Mouse (Mus musculus): ENCODE data around the gene Diexf. TPM values are rescaled to one million over a fixed set of nuclear protein-coding genes. Genes with fewer than 3 reads are reported as not detected.

Gene Diexf
- polyA plus RNA-seq, 1 experiment: 13.3 TPM

- Histone ChIP-seq H3K36me3 (ENCODE audit: control insufficient read depth, insufficient read depth) (no peaks in the 10 kb centered on the region), H3K4me3 (no peak overlapping the region)
- TF ChIP-seq SRF (IDR thresholded peaks at IDR 0.05; ENCODE audit: control insufficient read depth, insufficient read length, low read depth) (no peak), MYOD1 (IDR thresholded peaks at IDR 0.05; ENCODE audit: control insufficient read depth in 1 of 3, insufficient read length in 2 of 3, low read depth in 2 of 3) (no peak), E2F4 (IDR thresholded peaks at IDR 0.05; ENCODE audit: insufficient read depth) (no peak), CEBPB (IDR thresholded peaks at IDR 0.05; ENCODE audit: insufficient read depth, poor library complexity, severe bottlenecking) (no peak), MYOG (IDR thresholded peaks at IDR 0.05; ENCODE audit: control insufficient read depth in 1 of 3, insufficient read depth in 1 of 3, insufficient read length in 2 of 3, low read depth in 2 of 3) (no peak), POLR2AphosphoS2 (IDR thresholded peaks at IDR 0.05; ENCODE audit: insufficient read length, low read depth) (no peak), REST (IDR thresholded peaks at IDR 0.05; ENCODE audit: insufficient read depth, insufficient read length) (no peak), TCF3 (IDR thresholded peaks at IDR 0.05; ENCODE audit: insufficient read length, low read depth) (no peak), TCF12 (IDR thresholded peaks at IDR 0.05; ENCODE audit: insufficient read depth, poor library complexity, severe bottlenecking) (no peak), POLR2A (IDR thresholded peaks at IDR 0.05; ENCODE audit: insufficient read length, low read depth) (no peak), USF1 (IDR thresholded peaks at IDR 0.05; ENCODE audit: low read depth) (no peak), MAX (IDR thresholded peaks at IDR 0.05; ENCODE audit: low read depth) (no peak)
Measured at GRCm38 (mm10) chr1:193133726-193134125, 3.7 kb upstream of the Diexf start.

DNA sequence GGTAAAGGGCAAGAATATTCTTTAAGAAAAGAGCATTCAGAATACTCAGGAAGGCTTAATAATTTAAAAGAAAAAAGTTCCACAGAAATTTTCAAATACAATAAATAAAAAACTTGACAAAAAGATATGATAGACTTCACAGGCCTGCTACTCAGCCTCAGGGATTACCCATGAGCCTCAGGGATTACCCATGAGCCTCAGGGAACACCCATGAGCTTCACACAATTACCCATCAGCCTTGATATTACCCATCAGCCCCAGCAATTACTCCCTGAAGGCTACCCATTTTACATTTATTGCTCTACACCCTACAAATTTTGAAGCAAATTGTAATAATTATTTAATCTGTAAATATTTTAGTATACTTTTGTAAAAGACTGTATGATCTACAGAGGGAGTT is 2.3 kb upstream of the Diexf start:
- Histone ChIP-seq H3K36me3 (ENCODE audit: control insufficient read depth, insufficient read depth) (peaks cover 10% of the 10 kb centered on the region), H3K4me3 (no peak overlapping the region), H3ac (ENCODE audit: control insufficient read depth, insufficient read length) (no peak overlapping the region), H3K27me3 (ENCODE audit: control insufficient read depth, insufficient read depth, insufficient read length) (peaks cover 6% of the 10 kb centered on the region), H3K79me2 (ENCODE audit: control insufficient read depth, insufficient read depth) (peaks cover 26% of the 10 kb centered on the region), H3K4me2 (ENCODE audit: low read depth) (no peak overlapping the region)
- no peak for TF ChIP-seq REST (IDR thresholded peaks at IDR 0.05; ENCODE audit: insufficient read depth, insufficient read length)
- TF ChIP-seq MAX (IDR thresholded peaks at IDR 0.05; ENCODE audit: low read depth): no peak
- no peak for TF ChIP-seq E2F4 (IDR thresholded peaks at IDR 0.05; ENCODE audit: insufficient read depth)

More at GRCm38 (mm10) chr1:193133726-193134125, 3.7 kb upstream of the Diexf start:
- Histone ChIP-seq H3K4me2 (ENCODE audit: low read depth) (no peak overlapping the region), H3K79me2 (ENCODE audit: control insufficient read depth, insufficient read depth) (peaks cover 13% of the 10 kb centered on the region), H3ac (ENCODE audit: control insufficient read depth, insufficient read length) (no peak overlapping the region), H3K27me3 (ENCODE audit: control insufficient read depth, insufficient read depth, insufficient read length) (peaks cover 6% of the 10 kb centered on the region)

DNA sequence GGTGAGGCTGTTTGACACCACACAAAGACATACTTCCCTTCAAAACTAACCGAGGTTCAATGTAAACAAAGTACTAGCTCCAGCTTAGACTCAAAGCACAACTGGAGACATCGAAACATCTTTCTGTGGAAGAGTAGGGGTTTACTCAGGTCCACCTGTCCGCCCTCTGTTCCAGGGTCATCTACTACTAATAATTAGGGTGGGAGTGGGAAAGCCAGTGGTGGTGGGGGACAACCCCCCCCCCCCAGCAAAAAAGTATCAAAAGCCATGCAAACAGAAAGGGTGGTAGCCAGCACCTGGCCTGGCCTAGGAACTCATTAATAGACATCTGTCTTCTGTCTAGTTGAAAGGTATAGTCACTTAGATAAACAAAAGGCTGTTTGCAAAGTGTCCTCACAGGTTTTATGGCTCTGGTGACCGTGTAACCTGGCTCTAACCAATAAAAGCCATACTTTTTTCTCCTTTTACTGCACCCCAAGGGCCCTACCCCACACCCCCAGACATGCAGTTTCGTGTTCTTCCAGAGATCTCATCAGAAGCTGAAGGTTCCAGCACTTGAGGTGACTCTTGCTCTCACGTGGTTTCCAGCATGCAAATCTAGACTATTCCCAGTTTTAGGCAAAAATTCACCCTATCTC is 1.4 kb upstream of the Diexf start:
- H3K36me3 ChIP-seq (ENCODE audit: control insufficient read depth, insufficient read depth): peaks cover 12% of the 10 kb centered on the region
- H3ac ChIP-seq (ENCODE audit: control insufficient read depth, insufficient read length): no peak overlapping the region
- H3K4me3 ChIP-seq: no peak overlapping the region
- no peak overlapping the region for H3K4me2 ChIP-seq (ENCODE audit: low read depth)
- peaks cover 26% of the 10 kb centered on the region for H3K79me2 ChIP-seq (ENCODE audit: control insufficient read depth, insufficient read depth)
- H3K27me3 ChIP-seq (ENCODE audit: control insufficient read depth, insufficient read depth, insufficient read length): peaks cover 6% of the 10 kb centered on the region
- TF ChIP-seq POLR2A (IDR thresholded peaks at IDR 0.05; ENCODE audit: insufficient read length, low read depth) (no peak), TCF3 (IDR thresholded peaks at IDR 0.05; ENCODE audit: insufficient read length, low read depth) (no peak), E2F4 (IDR thresholded peaks at IDR 0.05; ENCODE audit: insufficient read depth) (no peak), CEBPB (IDR thresholded peaks at IDR 0.05; ENCODE audit: insufficient read depth, poor library complexity, severe bottlenecking) (no peak), MAX (IDR thresholded peaks at IDR 0.05; ENCODE audit: low read depth) (no peak), MYOG (IDR thresholded peaks at IDR 0.05; ENCODE audit: control insufficient read depth in 1 of 3, insufficient read depth in 1 of 3, insufficient read length in 2 of 3, low read depth in 2 of 3) (no peak), MYOD1 (IDR thresholded peaks at IDR 0.05; ENCODE audit: control insufficient read depth in 1 of 3, insufficient read length in 2 of 3, low read depth in 2 of 3) (no peak), TCF12 (IDR thresholded peaks at IDR 0.05; ENCODE audit: insufficient read depth, poor library complexity, severe bottlenecking) (no peak), SRF (IDR thresholded peaks at IDR 0.05; ENCODE audit: control insufficient read depth, insufficient read length, low read depth) (no peak)

GRCm38 (mm10) chr1:193130839-193131238 is 767 bp upstream of the Diexf start:
- Histone ChIP-seq H3K4me2 (ENCODE audit: low read depth) (peak overlapping the region; percentile 76), H3K4me3 (no peak overlapping the region), H3K79me2 (ENCODE audit: control insufficient read depth, insufficient read depth) (peaks cover 30% of the 10 kb centered on the region), H3ac (ENCODE audit: control insufficient read depth, insufficient read length) (no peak overlapping the region), H3K27me3 (ENCODE audit: control insufficient read depth, insufficient read depth, insufficient read length) (peaks cover 6% of the 10 kb centered on the region), H3K36me3 (ENCODE audit: control insufficient read depth, insufficient read depth) (peaks cover 12% of the 10 kb centered on the region)
- TF ChIP-seq CEBPB (IDR thresholded peaks at IDR 0.05; ENCODE audit: insufficient read depth, poor library complexity, severe bottlenecking) (no peak), POLR2AphosphoS2 (IDR thresholded peaks at IDR 0.05; ENCODE audit: insufficient read length, low read depth) (no peak), TCF12 (IDR thresholded peaks at IDR 0.05; ENCODE audit: insufficient read depth, poor library complexity, severe bottlenecking) (no peak), SRF (IDR thresholded peaks at IDR 0.05; ENCODE audit: control insufficient read depth, insufficient read length, low read depth) (no peak), E2F4 (IDR thresholded peaks at IDR 0.05; ENCODE audit: insufficient read depth) (no peak), POLR2A (IDR thresholded peaks at IDR 0.05; ENCODE audit: insufficient read length, low read depth) (no peak), TCF3 (IDR thresholded peaks at IDR 0.05; ENCODE audit: insufficient read length, low read depth) (no peak), REST (IDR thresholded peaks at IDR 0.05; ENCODE audit: insufficient read depth, insufficient read length) (no peak), USF1 (IDR thresholded peaks at IDR 0.05; ENCODE audit: low read depth) (no peak), MAX (IDR thresholded peaks at IDR 0.05; ENCODE audit: low read depth) (no peak), MYOD1 (IDR thresholded peaks at IDR 0.05; ENCODE audit: control insufficient read depth in 1 of 3, insufficient read length in 2 of 3, low read depth in 2 of 3) (no peak), MYOG (IDR thresholded peaks at IDR 0.05; ENCODE audit: control insufficient read depth in 1 of 3, insufficient read depth in 1 of 3, insufficient read length in 2 of 3, low read depth in 2 of 3) (no peak)

- H3K79me2 ChIP-seq (ENCODE audit: control insufficient read depth, insufficient read depth): peaks cover 31% of the 10 kb centered on the region
- H3K27me3 ChIP-seq (ENCODE audit: control insufficient read depth, insufficient read depth, insufficient read length): peaks cover 4% of the 10 kb centered on the region
- no peak for TF ChIP-seq POLR2AphosphoS2 (IDR thresholded peaks at IDR 0.05; ENCODE audit: insufficient read length, low read depth)
- no peak for TF ChIP-seq E2F4 (IDR thresholded peaks at IDR 0.05; ENCODE audit: insufficient read depth)
- TF ChIP-seq MAX (IDR thresholded peaks at IDR 0.05; ENCODE audit: low read depth): no peak
- TF ChIP-seq REST (IDR thresholded peaks at IDR 0.05; ENCODE audit: insufficient read depth, insufficient read length): no peak
- peak overlapping the region; percentile 76 for H3K4me2 ChIP-seq (ENCODE audit: low read depth)
- H3K4me3 ChIP-seq: peak overlapping the region; percentile 59
- peak overlapping the region; percentile 37 for H3ac ChIP-seq (ENCODE audit: control insufficient read depth, insufficient read length)
- H3K36me3 ChIP-seq (ENCODE audit: control insufficient read depth, insufficient read depth): peaks cover 12% of the 10 kb centered on the region
Measured at GRCm38 (mm10) chr1:193130456-193130825, 369 bp upstream of the Diexf start.
